Mouse (Mus musculus) midbrain, embryonic 10.5 days (tissue): Measurements from ENCODE around the gene Pxmp2. TPM values are rescaled to one million over a fixed set of nuclear protein-coding genes. Genes with fewer than 3 reads are reported as not detected.

ENCODE experiments used
- DNase-seq: peaks from one replicate; pipeline ENCODE4 v3.0.0-alpha.2; 2017; ENCODE audit warnings: low spot score
- H3K27ac ChIP-seq: fragments of 300-500 bp; sonication (generic); replicated peaks from 2 replicates; pipeline ENCODE4 v1.5.1; 2016; ENCODE audit warnings: mild to moderate bottlenecking
- H3K27me3 ChIP-seq: fragments of 300-500 bp; sonication (generic); 2 replicates; pipeline ENCODE4 v1.6.1; 2016; ENCODE audit warnings: low read depth, mild to moderate bottlenecking; ENCODE audit not compliant: poor library complexity, severe bottlenecking
- H3K36me3 ChIP-seq: fragments of 300-500 bp; sonication (generic); 2 replicates; pipeline ENCODE4 v1.6.1; 2016; ENCODE audit warnings: mild to moderate bottlenecking, moderate library complexity
- H3K4me1 ChIP-seq: fragments of 300-500 bp; sonication (generic); 2 replicates; pipeline ENCODE4 v1.6.1; 2016
- H3K4me3 ChIP-seq: fragments of 300-500 bp; sonication (generic); 2 replicates; pipeline ENCODE4 v1.5.1; 2016; ENCODE audit warnings: mild to moderate bottlenecking, moderate library complexity
- H3K9me3 ChIP-seq: fragments of 300-500 bp; sonication (generic); replicated peaks from 2 replicates; pipeline ENCODE4 v1.6.1; 2016; ENCODE audit warnings: mild to moderate bottlenecking
- WGBS: fragments of 180-500 bp; shearing (Covaris S2); methylation state at CpG from one replicate; pipeline ENCODE4 v1.1.7; 2016; 5-methylcytosine and 5-hydroxymethylcytosine counted together
- polyA plus RNA-seq: library from polyadenylated mRNA; unstranded; fragments of >200 nt; fragmentation: Nextera tagmentation; extraction: Ambion mirVana; gene quantifications from 2 replicates; pipeline ENCODE4 v1.2.1, GENCODE M21; 2016

The Pxmp2 gene
- polyA plus RNA-seq, 1 experiment from 2014 or later: 14.8 TPM

DNA sequence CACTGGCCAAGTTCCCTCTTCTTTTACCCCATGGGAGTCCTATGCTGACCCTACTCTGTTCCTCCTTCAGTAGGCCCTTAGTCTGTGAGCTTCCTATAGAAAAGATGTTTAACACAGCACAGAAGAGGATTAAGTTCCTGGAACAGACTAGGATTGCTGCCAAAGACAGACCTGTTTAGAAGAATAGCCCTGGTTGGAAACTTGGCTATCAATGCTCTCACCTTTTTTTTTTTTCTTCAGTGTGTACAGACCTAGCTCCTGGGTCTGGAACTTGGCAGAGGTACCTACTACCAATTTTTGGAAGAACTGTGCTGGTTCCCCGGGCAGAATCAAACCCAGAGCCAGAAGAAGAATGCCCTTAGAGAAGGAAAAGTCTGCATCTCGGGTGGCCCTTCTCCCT lies 9.6 kb downstream of the Pxmp2 start:
- Histone ChIP-seq H3K9me3 (no peaks in the 10 kb centered on the region), H3K4me1 (no peaks in the 10 kb centered on the region), H3K36me3 (no peaks in the 10 kb centered on the region), H3K27ac (no peak overlapping the region), H3K27me3 (no peaks in the 10 kb centered on the region), H3K4me3 (no peak overlapping the region)
- no peak for DNase-seq
- 78% methylated on average over 2 of the region's 2 CpGs for WGBS

- DNase-seq: no peak
- H3K27me3 ChIP-seq: no peaks in the 10 kb centered on the region
- no peaks in the 10 kb centered on the region for H3K9me3 ChIP-seq
- no peaks in the 10 kb centered on the region for H3K36me3 ChIP-seq
- no peaks in the 10 kb centered on the region for H3K4me1 ChIP-seq
- WGBS: 75% methylated on average over 2 of the region's 2 CpGs
- no peak overlapping the region for H3K4me3 ChIP-seq
- H3K27ac ChIP-seq: no peak overlapping the region
Measured at GRCm38 (mm10) chr5:110274846-110275245, 11.1 kb downstream of the Pxmp2 start.

GRCm38 (mm10) chr5:110274147-110274546 lies 11.8 kb downstream of the Pxmp2 start:
- H3K36me3 ChIP-seq: no peaks in the 10 kb centered on the region
- H3K27ac ChIP-seq: no peak overlapping the region
- no peak overlapping the region for H3K4me3 ChIP-seq
- 75% methylated on average over 4 of the region's 4 CpGs for WGBS
- no peaks in the 10 kb centered on the region for H3K9me3 ChIP-seq
- no peak for DNase-seq
- H3K4me1 ChIP-seq: no peaks in the 10 kb centered on the region; the same call in 1 of the 2 replicates
- H3K27me3 ChIP-seq: no peaks in the 10 kb centered on the region

- no peaks in the 10 kb centered on the region for H3K9me3 ChIP-seq
- no peak overlapping the region for H3K27ac ChIP-seq
- H3K27me3 ChIP-seq: no peaks in the 10 kb centered on the region
- no peak overlapping the region for H3K4me3 ChIP-seq
- WGBS: 92% methylated on average over 6 of the region's 6 CpGs
- H3K4me1 ChIP-seq: peaks cover 12% of the 10 kb centered on the region
- peaks cover 27% of the 10 kb centered on the region for H3K36me3 ChIP-seq
- DNase-seq: no peak
Measured at GRCm38 (mm10) chr5:110270242-110270641, 15.7 kb downstream of the Pxmp2 start.

- Histone ChIP-seq H3K36me3 (peaks cover 36% of the 10 kb centered on the region), H3K4me3 (peak within 1 kb of the TSS; percentile 98), H3K4me1 (peaks cover 12% of the 10 kb centered on the region), H3K9me3 (no peaks in the 10 kb centered on the region), H3K27me3 (no peaks in the 10 kb centered on the region), H3K27ac (peak within 1 kb of the TSS; percentile 91)
- DNase-seq: peak; percentile 94
- under 1% methylated on average over 66 of the region's 66 CpGs for WGBS
Measured at GRCm38 (mm10) chr5:110269141-110270101, 16.6 kb downstream of the Pxmp2 start, which contains the start of gene Pgam5. TSS of gene Pgam5 (minus strand) at chr5:110269913.

- no peaks in the 10 kb centered on the region for H3K9me3 ChIP-seq
- peaks cover 12% of the 10 kb centered on the region for H3K4me1 ChIP-seq
- no peak for DNase-seq
- no peak overlapping the region for H3K27ac ChIP-seq
- no peaks in the 10 kb centered on the region for H3K27me3 ChIP-seq
- H3K36me3 ChIP-seq: peaks cover 53% of the 10 kb centered on the region
- 93% methylated on average over 4 of the region's 4 CpGs for WGBS
- H3K4me3 ChIP-seq: no peak overlapping the region
Measured at GRCm38 (mm10) chr5:110266941-110267340, 19.0 kb downstream of the Pxmp2 start.

GRCm38 (mm10) chr5:110244091-110244490 lies 41.9 kb downstream of the Pxmp2 start:
- 91% methylated on average over 2 of the region's 2 CpGs for WGBS
- H3K4me3 ChIP-seq: no peak overlapping the region
- H3K4me1 ChIP-seq: no peaks in the 10 kb centered on the region
- no peaks in the 10 kb centered on the region for H3K9me3 ChIP-seq
- no peak overlapping the region for H3K27ac ChIP-seq
- no peaks in the 10 kb centered on the region for H3K27me3 ChIP-seq
- DNase-seq: no peak
- H3K36me3 ChIP-seq: peaks cover 100% of the 10 kb centered on the region

- peaks cover 22% of the 10 kb centered on the region for H3K4me1 ChIP-seq
- no peak overlapping the region for H3K27ac ChIP-seq
- no peaks in the 10 kb centered on the region for H3K9me3 ChIP-seq
- 92% methylated on average over 6 of the region's 6 CpGs for WGBS
- H3K36me3 ChIP-seq: peaks cover 39% of the 10 kb centered on the region
- H3K27me3 ChIP-seq: no peaks in the 10 kb centered on the region
- DNase-seq: no peak
- no peak overlapping the region for H3K4me3 ChIP-seq
Measured at GRCm38 (mm10) chr5:110232346-110232745, 53.6 kb downstream of the Pxmp2 start.

DNA sequence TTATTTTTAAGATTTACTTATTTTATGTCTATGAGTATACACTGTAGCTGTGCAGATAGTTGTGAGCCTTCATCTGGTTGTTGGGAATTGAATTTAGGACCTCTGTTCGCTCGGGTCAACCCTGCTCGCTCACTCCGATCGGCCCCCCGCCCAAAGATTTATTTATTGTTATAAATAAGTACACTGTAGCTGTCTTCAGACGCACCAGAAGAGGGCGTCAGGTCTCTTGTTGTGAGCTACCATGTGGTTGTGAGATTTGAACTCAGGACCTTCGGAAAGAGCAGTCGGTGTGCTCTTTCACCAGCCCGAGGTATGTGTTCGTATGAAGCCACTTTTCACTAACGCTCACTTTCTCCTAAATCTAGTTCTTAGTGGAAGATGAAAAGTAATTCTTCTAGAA lies 54.3 kb downstream of the Pxmp2 start:
- no peaks in the 10 kb centered on the region for H3K9me3 ChIP-seq
- peaks cover 37% of the 10 kb centered on the region for H3K36me3 ChIP-seq
- peak overlapping the region; percentile 97 for H3K4me3 ChIP-seq
- 52% methylated on average over 13 of the region's 13 CpGs for WGBS
- no peak for DNase-seq
- peaks cover 22% of the 10 kb centered on the region for H3K4me1 ChIP-seq
- H3K27me3 ChIP-seq: no peaks in the 10 kb centered on the region
- peak overlapping the region; percentile 95 for H3K27ac ChIP-seq

DNA sequence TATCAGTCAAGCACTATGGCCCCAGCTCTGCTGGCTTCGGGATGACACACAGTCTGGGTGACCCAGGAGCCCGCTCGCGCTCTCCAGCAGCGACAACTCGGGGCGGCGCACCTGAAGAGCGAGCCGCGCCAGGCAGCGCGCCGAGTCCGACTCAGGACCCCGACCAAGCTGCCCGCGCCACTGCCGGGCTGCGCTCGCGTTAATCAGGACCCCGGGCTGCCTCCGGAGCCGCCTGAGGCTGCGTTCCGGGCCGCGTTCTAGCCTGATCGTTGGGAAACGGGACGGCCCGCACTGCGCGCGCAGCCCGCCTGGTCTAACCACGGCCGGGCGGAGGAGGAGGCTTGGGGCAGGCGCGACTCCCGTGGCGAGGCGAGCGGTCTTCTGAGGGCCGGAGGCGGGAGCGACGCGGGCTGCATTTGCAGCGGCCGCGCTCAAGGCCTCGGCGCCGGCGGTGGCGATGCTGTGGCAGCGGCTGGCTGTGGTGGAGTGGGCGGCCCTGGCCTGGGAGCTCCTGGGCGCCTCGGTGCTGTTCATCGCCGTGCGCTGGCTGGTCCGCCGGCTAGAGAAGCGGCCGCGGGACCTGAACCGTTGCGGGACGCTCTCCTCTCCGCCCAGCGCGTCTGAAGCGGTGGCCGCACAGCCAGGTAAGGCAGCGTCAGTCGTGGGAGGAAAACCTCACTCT lies 55.1 kb downstream of the Pxmp2 start, which contains the start of gene Ankle2:
TSS of gene Ankle2 (plus strand) at position 225 of the 682 bp plus-strand sequence.
- DNase-seq: peak; percentile 94
- Histone ChIP-seq H3K27me3 (no peaks in the 10 kb centered on the region), H3K27ac (peak within 1 kb of the TSS; percentile 95), H3K9me3 (no peaks in the 10 kb centered on the region), H3K4me3 (peak within 1 kb of the TSS; percentile 97), H3K36me3 (peaks cover 32% of the 10 kb centered on the region), H3K4me1 (peaks cover 22% of the 10 kb centered on the region)
- under 1% methylated on average over 81 of the region's 81 CpGs for WGBS

- no peaks in the 10 kb centered on the region for H3K9me3 ChIP-seq
- H3K27ac ChIP-seq: peak overlapping the region; percentile 95
- peak overlapping the region; percentile 97 for H3K4me3 ChIP-seq
- WGBS: 15% methylated on average over 8 of the region's 8 CpGs
- H3K27me3 ChIP-seq: no peaks in the 10 kb centered on the region
- peaks cover 26% of the 10 kb centered on the region for H3K36me3 ChIP-seq
- peaks cover 22% of the 10 kb centered on the region for H3K4me1 ChIP-seq
- DNase-seq: no peak
Measured at GRCm38 (mm10) chr5:110230401-110230779, 55.6 kb downstream of the Pxmp2 start.

DNA sequence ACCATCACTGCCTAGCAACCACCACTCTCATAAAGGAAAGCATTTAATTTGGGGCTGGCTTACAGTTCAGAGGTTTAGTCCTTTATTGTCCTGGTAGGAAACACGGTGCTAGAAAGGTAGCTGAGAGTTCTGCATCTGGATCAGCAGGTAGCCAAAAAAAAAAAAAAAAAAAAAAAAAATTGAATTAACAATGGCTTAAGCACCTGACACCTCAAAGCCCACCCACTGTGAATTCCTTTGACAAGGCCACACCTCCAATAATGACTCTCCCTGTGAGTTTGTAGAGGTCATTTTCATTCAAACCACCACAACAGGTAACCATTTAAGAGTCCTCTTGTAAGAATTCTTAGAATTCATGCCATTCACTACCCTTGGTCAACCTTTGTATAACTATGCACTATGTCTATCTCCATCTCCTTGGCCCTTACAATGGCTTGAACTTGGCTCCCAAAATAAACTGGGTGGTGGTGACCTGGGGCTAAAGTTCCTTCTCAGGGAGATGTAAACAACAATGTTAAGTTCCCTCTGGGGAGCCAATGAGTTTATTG lies 58.6 kb downstream of the Pxmp2 start:
- DNase-seq: no peak
- Histone ChIP-seq H3K27ac (no peak overlapping the region), H3K4me3 (no peak overlapping the region), H3K4me1 (peaks cover 16% of the 10 kb centered on the region), H3K27me3 (no peaks in the 10 kb centered on the region), H3K36me3 (peaks cover 35% of the 10 kb centered on the region), H3K9me3 (no peaks in the 10 kb centered on the region)
- 38% methylated on average over 1 of the region's 1 CpGs for WGBS
